Mouse (Mus musculus) kidney, adult 2 months (tissue): ENCODE measurements at regions not wholly inside any gene's neighbourhood (a gene's known extent, or its start where the extent isn't known, plus 50 kb on each side); places are given as distances from the start of the nearest gene placed in this dataset.

Source experiments
- CTCF ChIP-seq: fragments of 200-500 bp; conservative IDR thresholded peaks from 2 replicates; pipeline ENCODE4 v1.5.1; 2011; ENCODE audit warnings: low read depth, mild to moderate bottlenecking, control low read depth, low read length, moderate library complexity, mixed read lengths; ENCODE audit not compliant: insufficient read depth, insufficient read length
- POLR2A ChIP-seq: fragments of 200-500 bp; IDR thresholded peaks from one replicate; pipeline ENCODE4 v1.6.1; 2011; ENCODE audit warnings: low read depth, low read length, control low read depth

DNA sequence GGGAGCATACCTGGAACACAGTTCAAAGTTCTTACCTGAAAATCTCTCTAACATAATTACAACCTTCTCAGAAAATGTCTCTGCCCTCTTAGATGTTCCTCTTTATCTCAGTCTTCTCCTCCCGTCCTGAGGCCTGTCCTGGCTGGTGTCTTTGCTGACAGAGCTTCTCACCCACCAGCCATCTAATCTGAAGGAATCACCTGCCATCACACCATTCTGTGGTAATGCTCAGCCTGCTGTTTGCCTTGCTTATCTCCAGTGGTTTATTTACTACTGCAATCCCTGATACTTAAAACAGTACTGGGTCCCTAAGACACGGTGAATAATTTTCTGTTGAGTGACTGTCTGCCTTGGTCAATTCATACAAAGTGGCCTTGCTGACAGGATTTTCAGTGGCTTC, 317.8 kb upstream of the Hnrnpa3 start:
- TF ChIP-seq POLR2A: no peak
- TF ChIP-seq CTCF: no peak
